Mouse (Mus musculus): ENCODE measurements around the gene Jak1.

DNA sequence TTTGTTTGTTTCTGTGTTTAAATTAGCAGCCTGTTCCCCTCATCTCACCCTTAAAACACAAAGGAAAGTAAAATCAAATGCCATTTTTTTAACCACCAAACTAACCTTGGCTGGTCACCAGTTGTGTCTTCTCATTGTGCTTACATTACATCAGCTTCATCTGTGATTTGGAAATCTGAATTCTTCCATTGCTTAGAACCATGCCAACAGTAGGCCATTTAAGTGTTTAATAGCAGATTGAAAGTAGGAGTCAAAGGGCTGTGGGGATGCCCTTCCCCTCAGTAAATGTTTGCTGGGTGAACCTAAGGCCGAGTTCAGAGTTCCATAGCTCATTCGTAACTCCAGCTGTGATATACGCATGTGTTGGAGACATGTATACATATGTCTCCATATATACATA is 10.8 kb upstream of the Jak1 start:
- TF ChIP-seq CTCF (IDR thresholded peaks at IDR 0.05; ENCODE audit: borderline replicate concordance, extremely low read depth, insufficient read depth, insufficient read length) (no peak), POLR2A (IDR thresholded peaks at IDR 0.05; ENCODE audit: borderline replicate concordance, extremely low read depth, insufficient read depth, insufficient read length, poor library complexity, severe bottlenecking) (no peak)

Measured in brain, embryonic 14.5 days (tissue).